Mouse (Mus musculus) stomach, postnatal 0 days (tissue): ENCODE results near the gene Cadps.

Source experiments
- CTCF ChIP-seq: IDR thresholded peaks from 2 replicates; pipeline ENCODE4 v1.5.1; 2016; ENCODE audit warnings: antibody characterized with exemption, low read depth, mild to moderate bottlenecking, moderate library complexity
- EP300 ChIP-seq: optimal IDR thresholded peaks from 2 replicates; pipeline ENCODE3; 2016; ENCODE audit warnings: antibody characterized with exemption

GRCm38 (mm10) chr14:12812072-12812471, 10.8 kb downstream of the Cadps start:
- TF ChIP-seq CTCF (no peak), EP300 (no peak)
